Comparison of ENCODE assay signal across 8 mouse cellular contexts in the genomic region with DNA sequence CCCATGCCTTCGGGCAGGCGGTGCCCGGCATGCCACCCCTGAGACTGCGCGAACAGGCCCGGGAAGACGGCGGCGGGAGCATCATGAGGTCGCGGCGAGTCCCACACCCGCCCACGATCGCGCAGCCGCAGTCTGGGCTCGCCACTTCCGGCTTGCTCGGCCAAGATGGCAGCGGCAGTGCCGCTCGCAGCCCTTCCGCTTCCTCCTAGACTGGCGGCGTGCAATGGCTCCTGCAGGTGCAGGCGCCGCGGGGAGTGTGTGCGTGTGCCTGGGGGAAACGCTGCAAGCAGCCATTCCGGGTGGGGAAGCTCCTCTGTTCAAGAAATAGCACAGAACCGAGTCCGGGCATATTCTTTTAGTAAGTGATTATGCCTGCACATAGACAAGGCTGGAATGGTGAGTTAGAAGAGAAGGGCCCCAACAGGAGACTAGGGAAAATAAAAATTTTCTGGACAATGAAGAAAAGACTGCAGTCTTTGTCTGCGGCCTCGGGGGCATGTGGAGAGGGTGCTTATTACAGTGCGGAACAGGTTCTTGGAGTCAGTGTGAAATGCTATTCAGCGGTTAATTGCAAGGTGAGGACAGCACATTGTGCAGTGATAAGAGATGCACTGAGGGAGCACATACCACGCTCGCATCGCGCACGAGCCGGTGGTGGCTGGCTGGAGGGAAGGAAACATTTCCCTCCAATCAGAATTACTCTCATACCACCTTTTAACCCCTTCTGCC.
DNase-seq lines count a peak whose midpoint lies in the region; ATAC-seq and TF ChIP-seq lines count a peak whose summit lies in the region.

No protein-coding gene starts in this region.

- peak overlapping the region; percentile 79 for H3K9ac ChIP-seq in lung, embryonic 14.5 days

- 0 out of 2 replicates have a peak, but pooled peaks have one; percentile 18 for TF ChIP-seq CTCF in lung, embryonic 14.5 days (IDR thresholded peaks at IDR 0.05; ENCODE audit: low read depth)

- no peaks in the 10 kb centered on the region for H3K36me3 ChIP-seq in lung, embryonic 14.5 days (ENCODE audit: insufficient read depth)

- peak overlapping the region; percentile 96 for H3K27ac ChIP-seq in lung, embryonic 14.5 days (ENCODE audit: low read depth)

- DNase-seq in MEL-GATA-1-ER (ENCODE audit: extremely low read depth, low read depth) = peak; percentile 72
- DNase-seq in cerebellum, adult 8-10 months = peak; percentile 90
- peak; percentile 84 for DNase-seq in forelimb bud, embryonic 11.5 days (ENCODE audit: low read depth, low spot score)
- DNase-seq in layer of hippocampus, adult 8-10 months (ENCODE audit: low spot score in 2 of 2) = peak; percentile 82 to 90
- peak; percentile 93 for DNase-seq in lung, embryonic 14.5 days
- peak; percentile 87 for DNase-seq in testis, postnatal 14 days (ENCODE audit: low spot score)

- H3K9me3 ChIP-seq in lung, embryonic 14.5 days (ENCODE audit: low read depth, low read length) = no peaks in the 10 kb centered on the region

- no peaks in the 10 kb centered on the region for H3K27me3 ChIP-seq in lung, embryonic 14.5 days (ENCODE audit: insufficient read depth, low read length)

- peaks cover 8% of the 10 kb centered on the region for H3K4me1 ChIP-seq in lung, embryonic 14.5 days (ENCODE audit: insufficient read depth)

- peak; percentile 89 to 97 for ATAC-seq in hematopoietic stem cell, adult 5-6 weeks (replicated peaks in 1 of 2; ENCODE audit: insufficient read depth in 1 of 2, low FRiP score in 2 of 2, low TSS enrichment in 1 of 2, low read depth in 1 of 2, poor library complexity in 2 of 2, severe bottlenecking in 2 of 2)
- ATAC-seq in lung, embryonic 14.5 days (ENCODE audit: insufficient read depth) = peak; percentile 90
- ATAC-seq in neutrophil, adult 5-6 weeks (ENCODE audit: extremely low read depth, insufficient number of reproducible peaks, low FRiP score, poor library complexity, severe bottlenecking) = peak; percentile 85

- peak overlapping the region; percentile 79 for H3K4me2 ChIP-seq in lung, embryonic 14.5 days

- WGBS in lung, embryonic 14.5 days = under 1% methylated on average over 44 of the region's 44 CpGs

- peak overlapping the region; percentile 65 for H3K4me3 ChIP-seq in lung, embryonic 14.5 days (ENCODE audit: low read depth, low read length)

Comparison
In these comparisons a context has a peak if more than half of its experiments do, and no peak if none do; other contexts are left out.
1. Peak in every context shown above with its lines: DNase-seq, ATAC-seq, H3K4me3 ChIP-seq and H3K27ac ChIP-seq.